Mouse (Mus musculus) lung, adult 2 months (tissue): ENCODE measurements around the gene Trim16.

Source experiments
- CTCF ChIP-seq: fragments of 200-500 bp; IDR thresholded peaks from 2 replicates; pipeline ENCODE4 v1.5.1; 2011; ENCODE audit warnings: mild to moderate bottlenecking, low read length, control low read depth; ENCODE audit not compliant: insufficient read depth
- POLR2A ChIP-seq: fragments of 200-500 bp; IDR thresholded peaks from 2 replicates; pipeline ENCODE4 v1.6.1; 2011; ENCODE audit warnings: low read depth, mild to moderate bottlenecking, control low read depth, low read length, borderline replicate concordance; ENCODE audit errors: extremely low read depth

- TF ChIP-seq CTCF (no peak), POLR2A (no peak)
Measured at GRCm38 (mm10) chr11:62807965-62808364, 12.1 kb upstream of the Trim16 start.
